Mouse (Mus musculus) CH12.LX (cell line): ENCODE data around the gene Ypel2. TPM values are rescaled to one million over a fixed set of nuclear protein-coding genes. Genes with fewer than 3 reads are reported as not detected.

Experiments
- DNase-seq: peaks from one replicate; pipeline ENCODE4 v3.0.0-alpha.2; 2013; ENCODE audit errors: extremely low read depth
- H3K27ac ChIP-seq: 2 replicates; pipeline ENCODE4 v1.5.1; 2012; ENCODE audit warnings: low read depth, mild to moderate bottlenecking, control low read depth, moderate library complexity; ENCODE audit not compliant: insufficient read depth
- H3K27me3 ChIP-seq: replicated peaks from 2 replicates; pipeline ENCODE3; 2012; ENCODE audit warnings: inconsistent platforms
- H3K36me3 ChIP-seq, 2 experiments: replicated peaks in 1 of 2; 2 replicates each; pipeline versions ENCODE3 to v1.6.1; 2012; ENCODE audit warnings: inconsistent platforms in 1 of 2, low read length in 1 of 2, mild to moderate bottlenecking in 1 of 2, mixed read lengths in 1 of 2, moderate library complexity in 1 of 2; ENCODE audit not compliant: control insufficient read depth in 1 of 2, insufficient read depth in 1 of 2
- H3K4me1 ChIP-seq, 2 experiments: 2 replicates each; pipeline ENCODE4 v1.6.1; 2012; ENCODE audit warnings: inconsistent platforms in 1 of 2, moderate library complexity in 1 of 2; ENCODE audit not compliant: insufficient read depth in 2 of 2, control insufficient read depth in 1 of 2
- H3K4me2 ChIP-seq: 2 replicates; pipeline ENCODE4 v1.6.1; 2012; ENCODE audit warnings: low read depth, mild to moderate bottlenecking, control low read depth; ENCODE audit not compliant: poor library complexity, insufficient read depth, severe bottlenecking
- H3K4me3 ChIP-seq, 3 experiments: fragments of 150-350 bp in 1 of 3; sonication (generic) in 1 of 3; replicated peaks in 1 of 3; 2 replicates each; pipeline versions ENCODE3 to v1.5.1; 2011 to 2012; ENCODE audit warnings: low read depth in 2 of 3, low read length in 2 of 3, mild to moderate bottlenecking in 2 of 3, moderate library complexity in 2 of 3, control low read depth in 1 of 3, improper control_type of control experiment in 1 of 3, inconsistent platforms in 1 of 3, mixed read lengths in 1 of 3; ENCODE audit not compliant: poor library complexity in 1 of 3
- H3K79me2 ChIP-seq: replicated peaks from 2 replicates; pipeline ENCODE4 v1.6.1; 2012; ENCODE audit warnings: mild to moderate bottlenecking, moderate library complexity; ENCODE audit not compliant: control insufficient read depth, poor library complexity, insufficient read depth, severe bottlenecking; ENCODE audit errors: extremely low read depth
- H3K9ac ChIP-seq: 2 replicates; pipeline ENCODE4 v1.6.1; 2012; ENCODE audit warnings: low read depth, mild to moderate bottlenecking, control low read depth, moderate library complexity; ENCODE audit not compliant: insufficient read depth
- H3K9me3 ChIP-seq: replicated peaks from 2 replicates; pipeline ENCODE3; 2012; ENCODE audit warnings: low read length, inconsistent platforms, mixed read lengths
- BHLHE40 ChIP-seq: IDR thresholded peaks from 2 replicates; pipeline ENCODE4 v1.6.1; 2011; ENCODE audit warnings: mild to moderate bottlenecking, low read depth, low read length, improper control_type of control experiment
- CHD2 ChIP-seq: IDR thresholded peaks from 2 replicates; pipeline ENCODE4 v1.6.1; 2011; ENCODE audit warnings: low read length, improper control_type of control experiment
- CTCF ChIP-seq, 2 experiments: IDR thresholded peaks in 1 of 2; conservative IDR thresholded peaks in 1 of 2; 2 replicates each; pipeline ENCODE4 v1.5.1; 2011 to 2012; ENCODE audit warnings: low read depth in 2 of 2, low read length in 2 of 2, improper control_type of control experiment in 1 of 2, inconsistent platforms in 1 of 2, mild to moderate bottlenecking in 1 of 2, moderate library complexity in 1 of 2
- E2F4 ChIP-seq: IDR thresholded peaks from 2 replicates; pipeline ENCODE4 v1.6.1; 2011; ENCODE audit warnings: low read depth, low read length, improper control_type of control experiment; ENCODE audit not compliant: insufficient replicate concordance
- EP300 ChIP-seq: IDR thresholded peaks from 2 replicates; pipeline ENCODE4 v1.6.1; 2011; ENCODE audit warnings: low read length, improper control_type of control experiment
- ETS1 ChIP-seq: conservative IDR thresholded peaks from 2 replicates; pipeline ENCODE4 v1.6.1; 2012; ENCODE audit warnings: low read depth, mild to moderate bottlenecking, inconsistent platforms, low read length, improper control_type of control experiment, moderate library complexity
- GABPA ChIP-seq: IDR thresholded peaks from 2 replicates; pipeline ENCODE4 v1.6.1; 2012; ENCODE audit warnings: low read depth, low read length, improper control_type of control experiment, inconsistent platforms; ENCODE audit not compliant: insufficient replicate concordance
- HCFC1 ChIP-seq: IDR thresholded peaks from 2 replicates; pipeline ENCODE4 v1.6.1; 2012; ENCODE audit warnings: low read depth, mild to moderate bottlenecking, inconsistent platforms, low read length, improper control_type of control experiment
- IRF4 ChIP-seq: IDR thresholded peaks from 2 replicates; pipeline ENCODE4 v1.6.1; 2014; ENCODE audit warnings: low read depth, mild to moderate bottlenecking, inconsistent platforms, low read length, improper control_type of control experiment
- JUN ChIP-seq: IDR thresholded peaks from 2 replicates; pipeline ENCODE4 v1.6.1; 2011; ENCODE audit warnings: low read depth, mild to moderate bottlenecking, low read length, improper control_type of control experiment, moderate library complexity; ENCODE audit not compliant: insufficient read depth
- JUND ChIP-seq: conservative IDR thresholded peaks from 2 replicates; pipeline ENCODE4 v1.6.1; 2011; ENCODE audit warnings: low read depth, low read length, improper control_type of control experiment
- MAFK ChIP-seq: IDR thresholded peaks from 2 replicates; pipeline ENCODE4 v1.6.1; 2011; ENCODE audit warnings: low read length, improper control_type of control experiment; ENCODE audit not compliant: insufficient replicate concordance
- MAX ChIP-seq: IDR thresholded peaks from 2 replicates; pipeline ENCODE4 v1.6.1; 2011; ENCODE audit warnings: low read length, improper control_type of control experiment
- MAZ ChIP-seq: IDR thresholded peaks from 2 replicates; pipeline ENCODE4 v1.6.1; 2012; ENCODE audit warnings: low read depth, mild to moderate bottlenecking, inconsistent platforms, low read length, improper control_type of control experiment, moderate library complexity
- MEF2A ChIP-seq: IDR thresholded peaks from 2 replicates; pipeline ENCODE4 v1.6.1; 2014; ENCODE audit warnings: low read depth, mild to moderate bottlenecking, inconsistent platforms, low read length, improper control_type of control experiment, borderline replicate concordance
- MXI1 ChIP-seq: IDR thresholded peaks from 2 replicates; pipeline ENCODE4 v1.6.1; 2011; ENCODE audit warnings: mild to moderate bottlenecking, low read depth, low read length, improper control_type of control experiment
- MYC ChIP-seq: IDR thresholded peaks from 2 replicates; pipeline ENCODE4 v1.6.1; 2011; ENCODE audit warnings: low read depth, mild to moderate bottlenecking, improper control_type of control experiment, low read length
- NRF1 ChIP-seq: IDR thresholded peaks from 2 replicates; pipeline ENCODE4 v1.6.1; 2014; ENCODE audit warnings: low read depth, mild to moderate bottlenecking, inconsistent platforms, low read length, improper control_type of control experiment, moderate library complexity
- POLR2A ChIP-seq: IDR thresholded peaks from 2 replicates; pipeline ENCODE4 v1.6.1; 2011; ENCODE audit warnings: low read depth, mild to moderate bottlenecking, improper control_type of control experiment, low read length
- RCOR1 ChIP-seq: conservative IDR thresholded peaks from 2 replicates; pipeline ENCODE4 v1.6.1; 2012; ENCODE audit warnings: low read depth, mild to moderate bottlenecking, inconsistent platforms, low read length, improper control_type of control experiment
- SIN3A ChIP-seq: IDR thresholded peaks from 2 replicates; pipeline ENCODE4 v1.6.1; 2012; ENCODE audit warnings: low read length, improper control_type of control experiment, inconsistent platforms
- SMC3 ChIP-seq: IDR thresholded peaks from 2 replicates; pipeline ENCODE4 v1.6.1; 2011; ENCODE audit warnings: low read depth, low read length, improper control_type of control experiment
- TBP ChIP-seq: conservative IDR thresholded peaks from 2 replicates; pipeline ENCODE4 v1.6.1; 2011; ENCODE audit warnings: low read depth, low read length, improper control_type of control experiment
- UBTF ChIP-seq: IDR thresholded peaks from 2 replicates; pipeline ENCODE4 v1.6.1; 2012; ENCODE audit warnings: low read depth, mild to moderate bottlenecking, inconsistent platforms, low read length, improper control_type of control experiment, moderate library complexity
- USF1 ChIP-seq: IDR thresholded peaks from 2 replicates; pipeline ENCODE4 v1.6.1; 2014; ENCODE audit warnings: low read depth, mild to moderate bottlenecking, inconsistent platforms, low read length, improper control_type of control experiment
- ZKSCAN1 ChIP-seq: IDR thresholded peaks from 2 replicates; pipeline ENCODE4 v1.6.1; 2012; ENCODE audit warnings: low read depth, inconsistent platforms, low read length, improper control_type of control experiment, borderline replicate concordance
- ZMIZ1 ChIP-seq: IDR thresholded peaks from 2 replicates; pipeline ENCODE4 v1.6.1; 2012; ENCODE audit warnings: low read depth, mild to moderate bottlenecking, inconsistent platforms, low read length, improper control_type of control experiment
- dilution Hi-C: fragments of 300-500 bp; cut with MboI; formaldehyde crosslinking; loops from 2 replicates; pipeline ENCODE4 v1.14.3; 2020; ENCODE audit warnings: low sequenced_read_pairs; ENCODE audit not compliant: extremely low pct_unique_long_range_greater_than_20kb, extremely low pct_ligation_motif_present
- in situ Hi-C: fragments of 300-500 bp; cut with MboI; formaldehyde crosslinking; loops from 3 replicates; pipeline ENCODE4 v1.14.3; 2019; ENCODE audit warnings: low sequenced_read_pairs, low pct_ligation_motif_present, low pct_unique_long_range_greater_than_20kb, mixed read lengths
- polyA plus RNA-seq: library from polyadenylated mRNA; unstranded; fragments of >175 nt; gene quantifications from 2 replicates; pipeline ENCODE4 v1.2.1, GENCODE M21; 2012; ENCODE audit warnings: low read depth; ENCODE audit not compliant: insufficient read length
- total RNA-seq, 2 experiments: library from RNA; depleted of rRNA; stranded (reverse); fragments of 300-350 nt in 1 of 2; fragments of >200 nt in 1 of 2; gene quantifications; 2 replicates each; pipeline ENCODE4 v1.2.3; 2012 to 2014

Ypel2 gene
- total and polyA plus RNA-seq, 3 experiments = 0.38 to 0.91 (median 0.59) TPM

DNA sequence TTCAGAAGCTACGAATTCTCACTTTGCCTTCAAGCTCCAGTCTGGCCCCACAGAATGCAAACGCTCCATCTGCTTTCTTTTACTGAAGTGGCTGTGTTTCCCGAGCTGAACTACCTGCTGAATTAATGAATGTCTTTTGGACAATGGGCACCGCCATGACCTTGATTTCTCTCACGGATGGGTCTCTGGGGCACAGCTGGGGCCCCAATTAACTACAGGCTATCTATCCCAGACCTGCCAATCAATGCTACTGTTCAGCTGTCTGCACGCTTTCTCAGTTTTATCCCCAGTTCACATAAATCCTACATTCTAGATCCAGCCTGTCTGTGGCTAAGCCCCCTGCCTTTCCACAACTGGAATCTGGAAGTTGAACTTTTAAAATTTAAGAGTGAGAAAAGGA, 10.5 kb downstream of the Ypel2 start:
- H3K79me2 ChIP-seq = no peaks in the 10 kb centered on the region
- H3K4me2 ChIP-seq = no peak overlapping the region
- H3K9ac ChIP-seq = no peak overlapping the region
- H3K27me3 ChIP-seq = peaks cover 13% of the 10 kb centered on the region
- TF ChIP-seq JUND = no peak
- TF ChIP-seq GABPA = no peak
- TF ChIP-seq ZKSCAN1 = no peak
- TF ChIP-seq CTCF (conservative IDR thresholded peaks at IDR 0.05 in 1 of 2, IDR thresholded peaks at IDR 0.05 in 1 of 2; ENCODE audit: low read depth in 2 of 2, low read length in 2 of 2) = no peak
- no peak for TF ChIP-seq TBP
- TF ChIP-seq MAX = no peak
- no peak for TF ChIP-seq ZMIZ1
- TF ChIP-seq POLR2A = no peak
- TF ChIP-seq SIN3A = no peak
- no peak for TF ChIP-seq CHD2
- TF ChIP-seq SMC3 = no peak
- TF ChIP-seq ETS1 = no peak
- TF ChIP-seq BHLHE40 = no peak
- TF ChIP-seq RCOR1 = no peak
- no peak for TF ChIP-seq MAZ
- TF ChIP-seq NRF1 = no peak
- TF ChIP-seq HCFC1 = no peak
- no peak overlapping the region for H3K27ac ChIP-seq
- in situ Hi-C loops (no loop called here), dilution Hi-C loops (no loop called here)
- no peaks in the 10 kb centered on the region for H3K9me3 ChIP-seq
- H3K4me3 ChIP-seq = no peak overlapping the region
- no peaks in the 10 kb centered on the region for H3K4me1 ChIP-seq
- no peaks in the 10 kb centered on the region for H3K36me3 ChIP-seq
- DNase-seq = no peak

DNA sequence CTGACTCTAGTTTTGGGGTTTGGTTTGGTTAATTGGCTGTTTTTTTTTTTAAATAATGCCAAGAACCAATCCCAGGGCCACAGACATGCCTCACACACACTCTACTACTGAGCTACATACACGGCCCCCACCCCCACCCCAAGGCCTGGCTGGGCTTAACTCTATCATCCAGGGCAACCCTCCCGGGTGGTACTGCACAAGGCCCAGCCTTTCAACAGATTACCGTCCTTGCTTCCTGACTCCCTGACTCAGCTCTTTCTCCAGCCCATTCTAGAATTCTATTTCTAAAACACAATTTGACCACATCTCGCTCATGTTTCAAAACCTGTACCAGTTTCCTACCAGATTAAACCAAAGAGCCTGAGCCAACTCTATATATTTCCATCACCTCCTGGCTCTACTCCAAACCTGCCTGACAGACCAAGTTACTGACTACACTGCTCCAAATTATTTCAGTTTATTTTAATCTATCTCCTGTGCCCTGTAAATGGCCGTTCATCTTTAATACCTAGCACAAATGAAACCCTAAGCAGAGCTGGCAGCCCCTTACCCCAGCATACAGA, 12.2 kb downstream of the Ypel2 start:
- Histone ChIP-seq H3K9me3 (no peaks in the 10 kb centered on the region), H3K4me1 (no peaks in the 10 kb centered on the region), H3K4me2 (no peak overlapping the region), H3K36me3 (no peaks in the 10 kb centered on the region), H3K27ac (no peak overlapping the region), H3K79me2 (no peaks in the 10 kb centered on the region), H3K4me3 (no peak overlapping the region), H3K27me3 (peaks cover 9% of the 10 kb centered on the region), H3K9ac (no peak overlapping the region)
- DNase-seq = no peak
- dilution Hi-C loops (no loop called here), in situ Hi-C loops (no loop called here)
- no peak for TF ChIP-seq MXI1
- TF ChIP-seq USF1 = no peak
- TF ChIP-seq TBP = no peak
- no peak for TF ChIP-seq MEF2A
- TF ChIP-seq CTCF (conservative IDR thresholded peaks at IDR 0.05 in 1 of 2, IDR thresholded peaks at IDR 0.05 in 1 of 2; ENCODE audit: low read depth in 2 of 2, low read length in 2 of 2) = no peak
- no peak for TF ChIP-seq MYC
- no peak for TF ChIP-seq EP300
- TF ChIP-seq ETS1 = no peak
- TF ChIP-seq MAFK = no peak
- TF ChIP-seq CHD2 = no peak
- TF ChIP-seq BHLHE40 = no peak
- TF ChIP-seq ZKSCAN1 = no peak
- no peak for TF ChIP-seq JUN
- TF ChIP-seq UBTF = no peak
- no peak for TF ChIP-seq HCFC1
- TF ChIP-seq MAX = no peak
- no peak for TF ChIP-seq SIN3A
- TF ChIP-seq IRF4 = no peak
- no peak for TF ChIP-seq E2F4
